In genomic region chr12:84546028-84546427, GRCm38 (mm10) we compare ENCODE assay signal across 9 mouse cellular contexts. TPM values are rescaled to one million over a fixed set of nuclear protein-coding genes. Genes with fewer than 3 reads are reported as not detected.
A peak's percentile ranks its signal among the peaks of the same experiment; 100 is the strongest.
DNase-seq lines count a peak whose midpoint lies in the region; ATAC-seq and TF ChIP-seq lines count a peak whose summit lies in the region.
"Had no signal": no experiment of that assay in that cellular context is flagged by ENCODE, and none has a peak within 500 bp of the region (broad histone marks: within the 10 kb centered on the region; RNA-seq: fewer than 3 reads in every experiment).

No protein-coding gene starts in this region.

- H3K79me3 ChIP-seq in C2C12 (ENCODE audit: low read depth): no peaks in the 10 kb centered on the region

- no peaks in the 10 kb centered on the region for H3K4me1 ChIP-seq in liver, embryonic 11.5 days (replicated peaks; ENCODE audit: control insufficient read depth, insufficient read depth, low read length)

- WGBS in liver, embryonic 11.5 days: 5% methylated on average over 12 of the region's 12 CpGs

- H3K36me3 ChIP-seq in C2C12 (ENCODE audit: control insufficient read depth, insufficient read depth): no peaks in the 10 kb centered on the region
- no peaks in the 10 kb centered on the region for H3K36me3 ChIP-seq in liver, embryonic 11.5 days (ENCODE audit: control insufficient read depth, insufficient read depth, low read length)

- H3K4me3 ChIP-seq in C2C12 (ENCODE audit: insufficient read depth, poor library complexity, severe bottlenecking): no peak overlapping the region
- no peak overlapping the region for H3K4me3 ChIP-seq in liver, embryonic 11.5 days (ENCODE audit: low read depth, low read length)

- peak; percentile 63 for DNase-seq in adrenal gland, adult 2 months
- peak; percentile 81 for DNase-seq in embryo, embryonic 11 days
- peak; percentile 35 to 65 for DNase-seq in kidney, adult 8-10 months
- peak; percentile 54 for DNase-seq in liver, embryonic 11.5 days (ENCODE audit: low spot score)
- peak; percentile 82 for DNase-seq in neural tube, embryonic 10.5 days (ENCODE audit: extremely low spot score, low spot score)
- DNase-seq in testis, postnatal 14 days (ENCODE audit: low spot score): peak; percentile 62

- peaks cover 4% of the 10 kb centered on the region for H3K27me3 ChIP-seq in C2C12 (ENCODE audit: control insufficient read depth, insufficient read depth, insufficient read length)
- H3K27me3 ChIP-seq in liver, embryonic 11.5 days (replicated peaks; ENCODE audit: control insufficient read depth, insufficient read depth, low read length): no peaks in the 10 kb centered on the region

- no peaks in the 10 kb centered on the region for H3K79me2 ChIP-seq in C2C12 (ENCODE audit: control insufficient read depth, insufficient read depth)

- peak; percentile 80 for TF ChIP-seq CTCF in C2C12 (IDR thresholded peaks at IDR 0.05; ENCODE audit: control insufficient read depth, insufficient read depth, insufficient read length)

- H3K9me3 ChIP-seq in liver, embryonic 11.5 days (ENCODE audit: control insufficient read depth, low read length): no peaks in the 10 kb centered on the region

- H3ac ChIP-seq in C2C12 (ENCODE audit: control insufficient read depth, insufficient read length, low read depth): no peak overlapping the region

- no peak overlapping the region for H3K27ac ChIP-seq in liver, embryonic 11.5 days (ENCODE audit: low read depth, low read length)

- ATAC-seq in granulocyte monocyte progenitor cell, adult 5-6 weeks (replicated peaks; ENCODE audit: poor library complexity, severe bottlenecking): peak; percentile 77
- ATAC-seq in liver, embryonic 11.5 days (replicated peaks; ENCODE audit: low FRiP score): peak; percentile 66

- H3K9ac ChIP-seq in liver, embryonic 11.5 days (ENCODE audit: low read depth, low read length): no peak overlapping the region

- H3K4me2 ChIP-seq in liver, embryonic 11.5 days: no peak overlapping the region

TF ChIP-seq in C2C12, 6 proteins besides CTCF, POLR2A, EP300 and RAD21:
- no peak for TF ChIP-seq MYOG (IDR thresholded peaks at IDR 0.05; ENCODE audit: control insufficient read depth, extremely low read depth, insufficient read length)
- TF ChIP-seq MYOD1 (IDR thresholded peaks at IDR 0.05; ENCODE audit: control insufficient read depth, insufficient read length, low read depth): no peak
- no peak for TF ChIP-seq FOSL1 (IDR thresholded peaks at IDR 0.05; ENCODE audit: insufficient read depth, low read length, poor library complexity, severe bottlenecking)
- no peak for TF ChIP-seq MAX (IDR thresholded peaks at IDR 0.05)
- TF ChIP-seq USF1 (IDR thresholded peaks at IDR 0.05; ENCODE audit: low read depth): no peak
- TF ChIP-seq CEBPB (IDR thresholded peaks at IDR 0.05; ENCODE audit: low read depth): no peak

RNA-seq across cellular contexts. Expression of gene Vsx2, which starts 23.5 kb away (rescaled TPM):
- not detected for polyA plus RNA-seq in C2C12 (2012; fragmentation: generic; extraction: Trizol)
- not detected for total RNA-seq in adrenal gland, adult 2 months (2021)
- not detected in 2 replicates for polyA plus RNA-seq in adrenal gland, adult 2 months (2012; rRNA removed)
- not detected in 2 replicates for total RNA-seq in granulocyte monocyte progenitor cell, adult 5-6 weeks (2014; fragmentation: Nextera tagmentation)
- total RNA-seq in granulocyte monocyte progenitor cell, adult 5-6 weeks (2017): not detected in 2 replicates
- not detected in 2 replicates for polyA plus RNA-seq in liver, embryonic 11.5 days (2014; fragmentation: Nextera tagmentation; extraction: Ambion mirVana)
- polyA plus RNA-seq: stomach, embryonic 16.5 days had no signal
